Mouse (Mus musculus) CH12.LX (cell line): ENCODE measurements around the gene Enpp1. TPM values are rescaled to one million over a fixed set of nuclear protein-coding genes. Genes with fewer than 3 reads are reported as not detected.

Source experiments
- DNase-seq: peaks from one replicate; pipeline ENCODE4 v3.0.0-alpha.2; 2013; ENCODE audit errors: extremely low read depth
- H3K27ac ChIP-seq: 2 replicates; pipeline ENCODE4 v1.5.1; 2012; ENCODE audit warnings: low read depth, mild to moderate bottlenecking, control low read depth, moderate library complexity; ENCODE audit not compliant: insufficient read depth
- H3K27me3 ChIP-seq: replicated peaks from 2 replicates; pipeline ENCODE3; 2012; ENCODE audit warnings: inconsistent platforms
- H3K36me3 ChIP-seq, 2 experiments: replicated peaks in 1 of 2; 2 replicates each; pipeline versions ENCODE3 to v1.6.1; 2012; ENCODE audit warnings: inconsistent platforms in 1 of 2, low read length in 1 of 2, mild to moderate bottlenecking in 1 of 2, mixed read lengths in 1 of 2, moderate library complexity in 1 of 2; ENCODE audit not compliant: control insufficient read depth in 1 of 2, insufficient read depth in 1 of 2
- H3K4me1 ChIP-seq, 2 experiments: 2 replicates each; pipeline ENCODE4 v1.6.1; 2012; ENCODE audit warnings: inconsistent platforms in 1 of 2, moderate library complexity in 1 of 2; ENCODE audit not compliant: insufficient read depth in 2 of 2, control insufficient read depth in 1 of 2
- H3K4me2 ChIP-seq: 2 replicates; pipeline ENCODE4 v1.6.1; 2012; ENCODE audit warnings: low read depth, mild to moderate bottlenecking, control low read depth; ENCODE audit not compliant: poor library complexity, insufficient read depth, severe bottlenecking
- H3K4me3 ChIP-seq, 3 experiments: fragments of 150-350 bp in 1 of 3; sonication (generic) in 1 of 3; replicated peaks in 1 of 3; 2 replicates each; pipeline versions ENCODE3 to v1.5.1; 2011 to 2012; ENCODE audit warnings: low read depth in 2 of 3, low read length in 2 of 3, mild to moderate bottlenecking in 2 of 3, moderate library complexity in 2 of 3, control low read depth in 1 of 3, improper control_type of control experiment in 1 of 3, inconsistent platforms in 1 of 3, mixed read lengths in 1 of 3; ENCODE audit not compliant: poor library complexity in 1 of 3
- H3K79me2 ChIP-seq: replicated peaks from 2 replicates; pipeline ENCODE4 v1.6.1; 2012; ENCODE audit warnings: mild to moderate bottlenecking, moderate library complexity; ENCODE audit not compliant: control insufficient read depth, poor library complexity, insufficient read depth, severe bottlenecking; ENCODE audit errors: extremely low read depth
- H3K9ac ChIP-seq: 2 replicates; pipeline ENCODE4 v1.6.1; 2012; ENCODE audit warnings: low read depth, mild to moderate bottlenecking, control low read depth, moderate library complexity; ENCODE audit not compliant: insufficient read depth
- H3K9me3 ChIP-seq: replicated peaks from 2 replicates; pipeline ENCODE3; 2012; ENCODE audit warnings: low read length, inconsistent platforms, mixed read lengths
- CHD2 ChIP-seq: IDR thresholded peaks from 2 replicates; pipeline ENCODE4 v1.6.1; 2011; ENCODE audit warnings: low read length, improper control_type of control experiment
- E2F4 ChIP-seq: IDR thresholded peaks from 2 replicates; pipeline ENCODE4 v1.6.1; 2011; ENCODE audit warnings: low read depth, low read length, improper control_type of control experiment; ENCODE audit not compliant: insufficient replicate concordance
- EP300 ChIP-seq: IDR thresholded peaks from 2 replicates; pipeline ENCODE4 v1.6.1; 2011; ENCODE audit warnings: low read length, improper control_type of control experiment
- ETS1 ChIP-seq: conservative IDR thresholded peaks from 2 replicates; pipeline ENCODE4 v1.6.1; 2012; ENCODE audit warnings: low read depth, mild to moderate bottlenecking, inconsistent platforms, low read length, improper control_type of control experiment, moderate library complexity
- HCFC1 ChIP-seq: IDR thresholded peaks from 2 replicates; pipeline ENCODE4 v1.6.1; 2012; ENCODE audit warnings: low read depth, mild to moderate bottlenecking, inconsistent platforms, low read length, improper control_type of control experiment
- IRF4 ChIP-seq: IDR thresholded peaks from 2 replicates; pipeline ENCODE4 v1.6.1; 2014; ENCODE audit warnings: low read depth, mild to moderate bottlenecking, inconsistent platforms, low read length, improper control_type of control experiment
- JUN ChIP-seq: IDR thresholded peaks from 2 replicates; pipeline ENCODE4 v1.6.1; 2011; ENCODE audit warnings: low read depth, mild to moderate bottlenecking, low read length, improper control_type of control experiment, moderate library complexity; ENCODE audit not compliant: insufficient read depth
- JUND ChIP-seq: conservative IDR thresholded peaks from 2 replicates; pipeline ENCODE4 v1.6.1; 2011; ENCODE audit warnings: low read depth, low read length, improper control_type of control experiment
- MAFK ChIP-seq: IDR thresholded peaks from 2 replicates; pipeline ENCODE4 v1.6.1; 2011; ENCODE audit warnings: low read length, improper control_type of control experiment; ENCODE audit not compliant: insufficient replicate concordance
- MAX ChIP-seq: IDR thresholded peaks from 2 replicates; pipeline ENCODE4 v1.6.1; 2011; ENCODE audit warnings: low read length, improper control_type of control experiment
- MXI1 ChIP-seq: IDR thresholded peaks from 2 replicates; pipeline ENCODE4 v1.6.1; 2011; ENCODE audit warnings: mild to moderate bottlenecking, low read depth, low read length, improper control_type of control experiment
- MYC ChIP-seq: IDR thresholded peaks from 2 replicates; pipeline ENCODE4 v1.6.1; 2011; ENCODE audit warnings: low read depth, mild to moderate bottlenecking, improper control_type of control experiment, low read length
- NRF1 ChIP-seq: IDR thresholded peaks from 2 replicates; pipeline ENCODE4 v1.6.1; 2014; ENCODE audit warnings: low read depth, mild to moderate bottlenecking, inconsistent platforms, low read length, improper control_type of control experiment, moderate library complexity
- PAX5 ChIP-seq: IDR thresholded peaks from 2 replicates; pipeline ENCODE4 v1.6.1; 2012; ENCODE audit warnings: low read length, inconsistent platforms, mixed read lengths
- POLR2A ChIP-seq: IDR thresholded peaks from 2 replicates; pipeline ENCODE4 v1.6.1; 2011; ENCODE audit warnings: low read depth, mild to moderate bottlenecking, improper control_type of control experiment, low read length
- RAD21 ChIP-seq: IDR thresholded peaks from 2 replicates; pipeline ENCODE4 v1.6.1; 2011; ENCODE audit warnings: low read depth, mild to moderate bottlenecking, low read length, improper control_type of control experiment, moderate library complexity
- TBP ChIP-seq: conservative IDR thresholded peaks from 2 replicates; pipeline ENCODE4 v1.6.1; 2011; ENCODE audit warnings: low read depth, low read length, improper control_type of control experiment
- TCF12 ChIP-seq: IDR thresholded peaks from 2 replicates; pipeline ENCODE4 v1.6.1; 2014; ENCODE audit warnings: low read depth, mild to moderate bottlenecking, inconsistent platforms, low read length, improper control_type of control experiment
- USF1 ChIP-seq: IDR thresholded peaks from 2 replicates; pipeline ENCODE4 v1.6.1; 2014; ENCODE audit warnings: low read depth, mild to moderate bottlenecking, inconsistent platforms, low read length, improper control_type of control experiment
- ZMIZ1 ChIP-seq: IDR thresholded peaks from 2 replicates; pipeline ENCODE4 v1.6.1; 2012; ENCODE audit warnings: low read depth, mild to moderate bottlenecking, inconsistent platforms, low read length, improper control_type of control experiment
- ZNF384 ChIP-seq: IDR thresholded peaks from 2 replicates; pipeline ENCODE4 v1.6.1; 2012; ENCODE audit warnings: low read depth, low read length, improper control_type of control experiment, inconsistent platforms
- dilution Hi-C: fragments of 300-500 bp; cut with MboI; formaldehyde crosslinking; loops from 2 replicates; pipeline ENCODE4 v1.14.3; 2020; ENCODE audit warnings: low sequenced_read_pairs; ENCODE audit not compliant: extremely low pct_unique_long_range_greater_than_20kb, extremely low pct_ligation_motif_present
- in situ Hi-C: fragments of 300-500 bp; cut with MboI; formaldehyde crosslinking; loops from 3 replicates; pipeline ENCODE4 v1.14.3; 2019; ENCODE audit warnings: low sequenced_read_pairs, low pct_ligation_motif_present, low pct_unique_long_range_greater_than_20kb, mixed read lengths
- polyA plus RNA-seq: library from polyadenylated mRNA; unstranded; fragments of >175 nt; gene quantifications from 2 replicates; pipeline ENCODE4 v1.2.1, GENCODE M21; 2012; ENCODE audit warnings: low read depth; ENCODE audit not compliant: insufficient read length
- total RNA-seq, 2 experiments: library from RNA; depleted of rRNA; stranded (reverse); fragments of 300-350 nt in 1 of 2; fragments of >200 nt in 1 of 2; gene quantifications; 2 replicates each; pipeline ENCODE4 v1.2.3; 2012 to 2014

Gene Enpp1
- total and polyA plus RNA-seq, 3 experiments, result 0.58 to 2.8 (median 0.87) TPM

DNA sequence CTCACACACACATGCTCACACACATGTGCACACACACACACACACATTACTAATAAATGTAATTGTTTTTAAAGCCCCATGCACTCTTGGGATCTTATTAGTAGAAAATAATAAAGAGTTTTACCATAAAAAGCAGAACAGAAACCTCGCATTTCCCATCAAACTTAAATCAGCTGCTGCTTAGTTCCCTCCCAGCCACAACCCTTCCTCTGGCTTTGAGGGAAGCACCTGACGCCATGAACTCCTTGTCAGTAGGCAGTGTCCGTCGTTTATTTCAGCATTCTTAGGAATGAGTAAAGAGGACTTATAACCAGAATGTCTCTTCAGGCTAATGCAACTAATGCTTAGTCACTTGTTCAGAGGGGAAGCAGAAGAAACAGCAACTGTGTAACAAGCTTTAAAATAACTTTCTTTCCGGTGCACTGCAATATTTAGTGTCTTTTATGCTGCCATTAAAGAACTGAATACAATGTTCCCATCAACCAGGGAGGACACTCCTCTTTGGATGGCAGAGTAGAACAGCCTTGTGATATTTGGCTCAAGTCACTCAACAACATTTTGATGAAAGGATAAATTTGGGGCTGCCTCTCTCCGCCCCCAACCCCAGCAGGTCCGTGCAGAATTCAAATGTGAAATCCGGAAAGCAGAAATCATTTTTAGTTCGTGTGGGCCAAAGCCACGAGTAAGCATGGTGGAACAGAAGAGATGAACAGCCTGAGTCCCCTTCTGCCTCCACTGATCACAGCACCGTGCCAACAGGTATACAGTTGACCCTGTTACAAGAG, 69.0 kb downstream of the Enpp1 start:
- no peak overlapping the region for H3K27ac ChIP-seq
- dilution Hi-C loops, result no loop called here
- H3K9ac ChIP-seq, result no peak overlapping the region
- no peaks in the 10 kb centered on the region for H3K9me3 ChIP-seq
- H3K4me1 ChIP-seq, result peaks cover 12 to 29% of the 10 kb centered on the region in 2 experiments
- no peaks in the 10 kb centered on the region for H3K79me2 ChIP-seq
- H3K36me3 ChIP-seq, result no peaks in the 10 kb centered on the region
- no peaks in the 10 kb centered on the region for H3K27me3 ChIP-seq
- no peak overlapping the region for H3K4me2 ChIP-seq
- no peak for DNase-seq
- TF ChIP-seq RAD21, result no peak
- no peak for TF ChIP-seq E2F4
- no peak for TF ChIP-seq PAX5
- no peak for TF ChIP-seq USF1
- TF ChIP-seq HCFC1, result no peak
- no peak for TF ChIP-seq ZNF384
- peak; percentile 55; the same call in 1 of the 2 replicates for TF ChIP-seq EP300
- no peak for TF ChIP-seq CHD2
- TF ChIP-seq IRF4, result peak; percentile 62
- no peak for TF ChIP-seq MYC
- TF ChIP-seq TCF12, result no peak
- TF ChIP-seq TBP, result no peak
- TF ChIP-seq JUN, result no peak
- no peak for TF ChIP-seq MAX
- no peak for TF ChIP-seq ZMIZ1
- TF ChIP-seq JUND, result no peak
- in situ Hi-C loops, result loop anchor here (25.0 kb wide), 1 partner anchor 194 kb away; the partner anchor contains the start of gene Enpp3
- H3K4me3 ChIP-seq, result no peak overlapping the region

DNA sequence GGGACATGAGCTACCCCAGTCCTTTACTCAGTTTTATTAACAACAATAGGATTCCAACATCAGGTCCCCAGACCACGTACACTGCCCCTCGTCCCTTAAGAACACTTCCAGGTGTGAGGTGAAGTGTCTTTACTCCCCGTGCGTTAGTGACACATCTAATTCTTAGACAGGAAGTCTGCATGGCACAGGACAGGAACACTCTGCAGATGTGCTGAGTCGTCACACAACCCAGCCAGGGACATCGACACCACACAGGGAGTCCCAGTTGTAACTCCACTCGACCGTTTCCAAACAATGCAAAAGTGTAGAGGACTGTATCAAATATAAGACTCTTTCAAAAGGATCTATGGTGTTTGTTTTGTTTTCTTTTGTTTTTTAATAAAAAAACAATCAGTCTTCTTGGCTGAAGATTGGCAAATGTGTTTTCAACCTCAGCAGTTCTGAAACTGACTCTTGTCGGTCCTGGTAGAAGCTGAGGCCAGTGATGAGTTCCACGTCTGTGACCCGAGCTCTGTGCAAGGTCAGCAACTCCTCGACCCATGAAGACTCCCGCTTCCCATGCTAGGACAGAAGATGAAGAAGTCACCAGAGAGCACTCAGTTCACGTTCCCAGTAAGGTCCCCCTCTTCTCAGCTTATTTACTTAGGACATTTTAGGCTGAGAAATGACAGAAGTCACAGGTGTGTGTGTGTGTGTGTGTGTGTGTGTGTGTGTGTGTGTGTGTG, 70.4 kb downstream of the Enpp1 start:
- Histone ChIP-seq H3K9me3 (no peaks in the 10 kb centered on the region), H3K36me3 (no peaks in the 10 kb centered on the region), H3K27ac (no peak overlapping the region), H3K79me2 (no peaks in the 10 kb centered on the region), H3K4me1 (peaks cover 12 to 34% of the 10 kb centered on the region in 2 experiments), H3K4me2 (no peak overlapping the region), H3K27me3 (no peaks in the 10 kb centered on the region), H3K4me3 (no peak overlapping the region), H3K9ac (no peak overlapping the region)
- no peak for TF ChIP-seq NRF1
- TF ChIP-seq POLR2A, result 0 out of 2 replicates have a peak, but pooled peaks have one; percentile 23
- 0 out of 2 replicates have a peak, but pooled peaks have one; percentile 29 for TF ChIP-seq EP300
- TF ChIP-seq MAFK, result peak; percentile 68
- TF ChIP-seq ETS1, result no peak
- 0 out of 2 replicates have a peak, but pooled peaks have one; percentile 24 for TF ChIP-seq MXI1
- no peak for DNase-seq
- in situ Hi-C loops (loop anchor here (25.0 kb wide), 1 partner anchor 196 kb away; the partner anchor contains the start of gene Enpp3), dilution Hi-C loops (no loop called here)
